Mouse (Mus musculus) myocyte (in vitro differentiated cells): ENCODE data around the gene Myo9a.

Source experiments
- POLR2A ChIP-seq: IDR thresholded peaks from one replicate; pipeline ENCODE4 v1.6.1; 2011; ENCODE audit warnings: low read depth, mild to moderate bottlenecking, control low read depth, moderate library complexity; ENCODE audit not compliant: insufficient read length
- POLR2AphosphoS2 ChIP-seq: IDR thresholded peaks from one replicate; pipeline ENCODE4 v1.6.1; 2011; ENCODE audit warnings: low read depth, control low read depth; ENCODE audit not compliant: insufficient read length
- TCF12 ChIP-seq: IDR thresholded peaks from one replicate; pipeline ENCODE4 v1.6.1; 2011; ENCODE audit warnings: mild to moderate bottlenecking, control low read depth; ENCODE audit not compliant: poor library complexity, insufficient read depth, severe bottlenecking
- USF1 ChIP-seq: IDR thresholded peaks from one replicate; pipeline ENCODE4 v1.6.1; 2011; ENCODE audit warnings: low read depth, mild to moderate bottlenecking, control low read depth, moderate library complexity

DNA sequence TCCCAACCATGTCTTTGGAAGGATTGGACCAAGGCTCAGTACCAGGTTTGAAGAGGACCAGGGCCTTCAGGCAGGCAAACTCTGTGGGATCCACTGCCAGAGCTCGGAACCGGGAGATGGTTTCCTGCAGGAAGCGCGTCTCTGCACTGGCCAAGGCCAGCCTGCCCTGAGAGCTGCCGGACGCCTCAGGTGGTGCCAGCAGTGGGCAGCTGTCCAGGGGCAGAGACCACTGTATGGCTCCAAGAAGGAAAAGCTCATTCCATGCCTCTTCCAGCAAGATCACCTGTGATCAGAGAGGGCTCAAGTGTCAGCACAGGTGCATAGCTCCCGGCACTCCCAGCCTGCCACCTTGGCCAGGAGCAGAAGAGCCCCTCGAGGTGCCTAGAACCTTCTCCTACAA is 196.6 kb downstream of the Myo9a start:
- TF ChIP-seq USF1 (no peak), POLR2A (no peak), POLR2AphosphoS2 (no peak), TCF12 (no peak)
